Mouse (Mus musculus) olfactory bulb, adult 2 months (tissue): Measurements from ENCODE around the gene Hexa.

Experiments
- CTCF ChIP-seq: fragments of 200-500 bp; IDR thresholded peaks from 2 replicates; pipeline ENCODE4 v1.5.1; 2012; ENCODE audit warnings: low read depth, mild to moderate bottlenecking, low read length, moderate library complexity; ENCODE audit not compliant: insufficient read depth
- POLR2A ChIP-seq: fragments of 200-500 bp; IDR thresholded peaks from 2 replicates; pipeline ENCODE4 v1.6.1; 2012; ENCODE audit warnings: mild to moderate bottlenecking, low read depth, low read length, moderate library complexity; ENCODE audit not compliant: insufficient read depth

DNA sequence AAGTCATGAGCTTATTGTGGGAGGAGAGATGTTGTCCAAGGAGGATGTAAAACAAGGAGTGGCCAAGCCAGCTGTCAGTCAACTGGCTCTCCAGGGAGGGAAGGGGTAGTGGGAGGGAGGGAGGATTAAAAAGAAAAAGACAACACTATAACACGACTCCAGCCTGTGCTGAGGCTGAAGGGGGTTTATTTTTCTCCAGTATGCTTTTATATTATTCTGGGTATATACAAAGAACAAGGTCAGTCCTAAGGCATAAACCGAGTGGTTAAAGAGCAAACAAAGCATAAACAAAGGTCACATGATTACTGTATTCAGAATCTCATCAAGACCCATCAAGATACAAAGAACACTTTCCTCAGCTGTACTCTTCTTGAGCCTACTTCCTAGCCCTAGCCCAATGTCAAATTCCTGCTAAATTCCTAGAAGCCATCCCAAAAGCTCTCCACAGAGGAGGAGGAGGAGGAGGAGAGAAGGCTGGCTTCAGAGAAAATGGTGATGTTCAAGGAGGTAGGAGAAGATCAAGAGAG is 9.7 kb downstream of the Hexa start:
- TF ChIP-seq POLR2A (no peak), CTCF (no peak)
